Mouse (Mus musculus): ENCODE measurements at regions not wholly inside any gene's neighbourhood (a gene's known extent, or its start where the extent isn't known, plus 50 kb on each side); places are given as distances from the start of the nearest gene placed in this dataset.
"Not testable (repeated sequence)": the region's sequence is repeated elsewhere in the genome, so short reads cannot be mapped to it uniquely, and the experiment has no call there.

- Histone ChIP-seq H3K4me1 (replicated peaks; ENCODE audit: control insufficient read depth in 2 of 2, insufficient read depth in 2 of 2, low read length in 1 of 2) (no peaks in the 10 kb centered on the region), H3K4me2 (ENCODE audit: low read depth) (no peak overlapping the region), H3K4me3 (ENCODE audit: insufficient read depth in 1 of 2, low read depth in 2 of 2, low read length in 2 of 2) (no peak overlapping the region), H3K27ac (no peak overlapping the region), H3K9ac (replicated peaks) (no peak overlapping the region), H3K36me3 (replicated peaks; ENCODE audit: control insufficient read depth, insufficient read depth, low read depth) (no peaks in the 10 kb centered on the region), H3K27me3 (ENCODE audit: control insufficient read depth, insufficient read depth, low read length) (no peaks in the 10 kb centered on the region), H3K9me3 (ENCODE audit: control insufficient read depth, low read length) (no peaks in the 10 kb centered on the region)
- DNase-seq (ENCODE audit: low read depth in 3 of 3, low spot score in 3 of 3) (no peak), ATAC-seq (ENCODE audit: insufficient read depth) (no peak)
- 36% methylated on average over 4 of the region's 4 CpGs for WGBS (ENCODE audit: insufficient replicate concordance)
- TF ChIP-seq CTCF (IDR thresholded peaks at IDR 0.05; ENCODE audit: low read depth), result no peak
- TF ChIP-seq EP300 (IDR thresholded peaks at IDR 0.05; ENCODE audit: low read depth), result no peak
These were observed 612.9 kb downstream of the Anxa1 start for GRCm38 (mm10) chr19:19777891-19778290.

DNA sequence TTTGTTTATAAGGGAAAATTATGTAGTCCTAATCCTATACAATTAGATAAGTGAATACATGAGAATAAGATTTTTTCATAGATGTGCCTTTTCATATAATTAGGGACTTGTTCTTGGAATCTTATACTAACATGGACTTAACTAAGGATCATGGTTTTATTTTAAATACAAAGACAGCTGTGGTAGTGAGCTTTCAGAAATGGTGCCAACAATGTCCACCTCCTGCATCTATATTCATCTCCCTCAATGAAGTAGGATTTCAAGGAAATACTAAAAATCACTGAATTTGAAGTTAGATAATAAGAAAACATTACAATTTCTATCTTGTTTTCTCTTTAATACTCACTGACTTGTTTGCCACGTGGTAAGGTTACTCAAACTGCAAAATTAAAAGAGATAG is 619.8 kb downstream of the Anxa1 start:
- H3K9ac ChIP-seq (replicated peaks), result no peak overlapping the region
- H3K36me3 ChIP-seq (replicated peaks; ENCODE audit: control insufficient read depth, insufficient read depth, low read depth), result no peaks in the 10 kb centered on the region
- no peak overlapping the region for H3K27ac ChIP-seq
- H3K27me3 ChIP-seq (ENCODE audit: control insufficient read depth, insufficient read depth, low read length), result no peaks in the 10 kb centered on the region
- no peak overlapping the region for H3K4me3 ChIP-seq (ENCODE audit: insufficient read depth in 1 of 2, low read depth in 2 of 2, low read length in 2 of 2)
- H3K9me3 ChIP-seq (ENCODE audit: control insufficient read depth, low read length), result no peaks in the 10 kb centered on the region
- no peak overlapping the region for H3K4me2 ChIP-seq (ENCODE audit: low read depth)
- ATAC-seq (ENCODE audit: insufficient read depth) (no peak), DNase-seq (ENCODE audit: low read depth in 3 of 3, low spot score in 3 of 3) (no peak)
- 20% methylated on average over 1 of the region's 1 CpGs for WGBS (ENCODE audit: insufficient replicate concordance)
- no peaks in the 10 kb centered on the region for H3K4me1 ChIP-seq (replicated peaks; ENCODE audit: control insufficient read depth in 2 of 2, insufficient read depth in 2 of 2, low read length in 1 of 2)
- no peak for TF ChIP-seq EP300 (IDR thresholded peaks at IDR 0.05; ENCODE audit: low read depth)
- TF ChIP-seq CTCF (IDR thresholded peaks at IDR 0.05; ENCODE audit: low read depth), result no peak

DNA sequence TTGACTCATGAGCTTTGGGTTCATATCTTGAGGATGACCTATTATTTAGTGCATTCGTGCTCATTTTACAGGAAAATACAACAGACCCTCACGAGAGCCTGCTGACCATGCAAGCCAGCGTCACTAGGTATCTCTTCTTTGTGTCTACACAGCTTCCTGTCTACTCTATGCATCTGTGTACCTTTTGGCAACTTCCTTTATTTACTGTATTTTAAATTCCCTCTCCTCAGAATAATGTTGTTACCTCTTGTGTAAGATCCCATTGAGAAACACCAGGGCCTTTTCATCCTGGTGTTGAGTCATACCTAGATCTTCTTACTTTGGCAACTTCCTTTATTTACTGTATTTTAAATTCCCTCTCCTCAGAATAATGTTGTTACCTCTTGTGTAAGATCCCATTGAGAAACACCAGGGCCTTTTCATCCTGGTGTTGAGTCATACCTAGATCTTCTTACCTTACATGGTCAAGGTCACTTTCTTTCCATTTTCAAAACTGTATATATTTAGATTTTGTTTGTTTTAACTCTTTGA is 639.1 kb upstream of the Rorb start:
- not testable (repeated sequence) for H3K9ac ChIP-seq (replicated peaks); H3K36me3 ChIP-seq (replicated peaks; ENCODE audit: control insufficient read depth, insufficient read depth, low read depth); H3K4me2 ChIP-seq (ENCODE audit: low read depth); DNase-seq (ENCODE audit: low read depth in 3 of 3, low spot score in 3 of 3); H3K4me1 ChIP-seq (replicated peaks; ENCODE audit: control insufficient read depth in 2 of 2, insufficient read depth in 2 of 2, low read length in 1 of 2); H3K27me3 ChIP-seq (ENCODE audit: control insufficient read depth, insufficient read depth, low read length); ATAC-seq (ENCODE audit: insufficient read depth); H3K4me3 ChIP-seq (ENCODE audit: insufficient read depth in 1 of 2, low read depth in 2 of 2, low read length in 2 of 2); H3K9me3 ChIP-seq (ENCODE audit: control insufficient read depth, low read length); H3K27ac ChIP-seq
- 49% methylated on average over 3 of the region's 3 CpGs for WGBS (ENCODE audit: insufficient replicate concordance)

DNA sequence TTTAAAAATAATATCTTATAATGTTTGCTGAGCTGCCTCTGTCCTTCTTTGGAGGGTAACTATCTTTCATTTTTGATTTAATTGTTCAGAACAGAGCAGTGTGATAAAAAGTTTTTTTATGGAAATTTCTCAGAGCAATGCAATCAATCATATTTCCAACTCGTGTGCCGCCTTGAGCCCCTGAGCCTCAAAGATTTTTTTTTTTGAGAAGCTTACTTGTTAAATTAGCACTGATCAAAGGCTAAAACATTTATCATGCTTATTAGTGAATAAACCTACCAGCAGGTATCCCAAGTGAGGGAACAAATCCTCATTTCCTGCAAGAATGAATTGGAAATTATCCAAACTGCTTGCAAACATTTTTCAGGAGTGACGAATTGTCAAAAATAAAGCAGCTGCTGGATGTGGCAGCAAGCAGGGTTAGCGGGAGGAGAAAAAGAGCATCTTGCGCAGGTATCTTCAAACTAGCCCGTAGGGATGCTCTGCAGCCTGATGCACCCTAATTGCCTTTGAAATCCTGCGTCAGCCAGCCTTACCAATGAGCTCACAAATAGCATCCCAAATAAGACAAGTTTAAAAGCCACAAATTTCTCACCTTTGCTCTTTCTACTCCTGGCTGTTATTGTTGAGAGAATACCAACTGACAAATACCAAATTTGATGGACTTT is 637.0 kb upstream of the Rorb start:
- no peak overlapping the region for H3K27ac ChIP-seq
- H3K9ac ChIP-seq (replicated peaks), result no peak overlapping the region
- TF ChIP-seq CTCF (IDR thresholded peaks at IDR 0.05; ENCODE audit: low read depth) (no peak), EP300 (IDR thresholded peaks at IDR 0.05; ENCODE audit: low read depth) (no peak)
- H3K4me1 ChIP-seq (replicated peaks; ENCODE audit: control insufficient read depth in 2 of 2, insufficient read depth in 2 of 2, low read length in 1 of 2), result no peaks in the 10 kb centered on the region
- no peak overlapping the region for H3K4me2 ChIP-seq (ENCODE audit: low read depth)
- no peaks in the 10 kb centered on the region for H3K9me3 ChIP-seq (ENCODE audit: control insufficient read depth, low read length)
- DNase-seq (ENCODE audit: low read depth in 3 of 3, low spot score in 3 of 3) (no peak), ATAC-seq (ENCODE audit: insufficient read depth) (no peak)
- H3K36me3 ChIP-seq (replicated peaks; ENCODE audit: control insufficient read depth, insufficient read depth, low read depth), result no peaks in the 10 kb centered on the region
- H3K4me3 ChIP-seq (ENCODE audit: insufficient read depth in 1 of 2, low read depth in 2 of 2, low read length in 2 of 2), result no peak overlapping the region
- 56% methylated on average over 7 of the region's 7 CpGs for WGBS (ENCODE audit: insufficient replicate concordance)
- no peaks in the 10 kb centered on the region for H3K27me3 ChIP-seq (ENCODE audit: control insufficient read depth, insufficient read depth, low read length)

GRCm38 (mm10) chr19:19719939-19720338 is 608.9 kb upstream of the Rorb start:
- no peaks in the 10 kb centered on the region for H3K4me1 ChIP-seq (replicated peaks; ENCODE audit: control insufficient read depth in 2 of 2, insufficient read depth in 2 of 2, low read length in 1 of 2)
- no peak for TF ChIP-seq CTCF (IDR thresholded peaks at IDR 0.05; ENCODE audit: low read depth)
- no peak for TF ChIP-seq EP300 (IDR thresholded peaks at IDR 0.05; ENCODE audit: low read depth)
- H3K9ac ChIP-seq (replicated peaks), result no peak overlapping the region
- H3K4me3 ChIP-seq (ENCODE audit: insufficient read depth in 1 of 2, low read depth in 2 of 2, low read length in 2 of 2), result no peak overlapping the region
- WGBS (ENCODE audit: insufficient replicate concordance), result 65% methylated on average over 4 of the region's 4 CpGs
- H3K4me2 ChIP-seq (ENCODE audit: low read depth), result no peak overlapping the region
- H3K27me3 ChIP-seq (ENCODE audit: control insufficient read depth, insufficient read depth, low read length), result no peaks in the 10 kb centered on the region
- no peaks in the 10 kb centered on the region for H3K9me3 ChIP-seq (ENCODE audit: control insufficient read depth, low read length)
- no peaks in the 10 kb centered on the region for H3K36me3 ChIP-seq (replicated peaks; ENCODE audit: control insufficient read depth, insufficient read depth, low read depth)
- no peak for DNase-seq (ENCODE audit: low read depth in 3 of 3, low spot score in 3 of 3)
- no peak for ATAC-seq (ENCODE audit: insufficient read depth)
- no peak overlapping the region for H3K27ac ChIP-seq

Measured in liver, embryonic 14.5 days (tissue).